Mouse (Mus musculus) kidney, adult 2 months (tissue): Measurements from ENCODE around the gene Top3a.

Experiments used
- CTCF ChIP-seq: fragments of 200-500 bp; conservative IDR thresholded peaks from 2 replicates; pipeline ENCODE4 v1.5.1; 2011; ENCODE audit warnings: low read depth, mild to moderate bottlenecking, control low read depth, low read length, moderate library complexity, mixed read lengths; ENCODE audit not compliant: insufficient read depth, insufficient read length
- POLR2A ChIP-seq: fragments of 200-500 bp; IDR thresholded peaks from one replicate; pipeline ENCODE4 v1.6.1; 2011; ENCODE audit warnings: low read depth, low read length, control low read depth

DNA sequence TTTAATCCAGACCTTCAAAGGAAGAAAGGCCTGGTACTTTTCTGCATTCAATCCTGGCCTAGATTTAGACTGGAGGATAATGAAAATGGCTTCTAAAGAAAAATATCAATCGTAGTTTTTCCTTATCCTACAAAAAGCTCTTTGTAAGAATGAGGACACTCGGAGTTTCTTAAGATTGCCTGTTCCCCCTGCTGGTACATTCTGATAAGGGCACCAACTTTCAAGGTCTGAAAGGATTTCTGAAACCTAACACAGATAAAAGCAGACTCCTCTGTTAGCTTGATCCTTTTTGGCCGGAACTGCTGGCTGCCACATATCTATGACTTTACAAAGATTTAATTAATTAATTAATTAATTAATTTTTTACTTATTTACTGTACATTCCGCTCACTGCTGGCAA is 10.2 kb downstream of the Top3a start:
- no peak for TF ChIP-seq CTCF
- TF ChIP-seq POLR2A, result no peak
